Mouse (Mus musculus) CH12.LX (cell line): ENCODE results near the gene Becn1. TPM values are rescaled to one million over a fixed set of nuclear protein-coding genes. Genes with fewer than 3 reads are reported as not detected.

Experiments
- DNase-seq: peaks from one replicate; pipeline ENCODE4 v3.0.0-alpha.2; 2013; ENCODE audit errors: extremely low read depth
- H3K27ac ChIP-seq: 2 replicates; pipeline ENCODE4 v1.5.1; 2012; ENCODE audit warnings: low read depth, mild to moderate bottlenecking, control low read depth, moderate library complexity; ENCODE audit not compliant: insufficient read depth
- H3K27me3 ChIP-seq: replicated peaks from 2 replicates; pipeline ENCODE3; 2012; ENCODE audit warnings: inconsistent platforms
- H3K36me3 ChIP-seq, 2 experiments: replicated peaks in 1 of 2; 2 replicates each; pipeline versions ENCODE3 to v1.6.1; 2012; ENCODE audit warnings: inconsistent platforms in 1 of 2, low read length in 1 of 2, mild to moderate bottlenecking in 1 of 2, mixed read lengths in 1 of 2, moderate library complexity in 1 of 2; ENCODE audit not compliant: control insufficient read depth in 1 of 2, insufficient read depth in 1 of 2
- H3K4me1 ChIP-seq, 2 experiments: 2 replicates each; pipeline ENCODE4 v1.6.1; 2012; ENCODE audit warnings: inconsistent platforms in 1 of 2, moderate library complexity in 1 of 2; ENCODE audit not compliant: insufficient read depth in 2 of 2, control insufficient read depth in 1 of 2
- H3K4me2 ChIP-seq: 2 replicates; pipeline ENCODE4 v1.6.1; 2012; ENCODE audit warnings: low read depth, mild to moderate bottlenecking, control low read depth; ENCODE audit not compliant: poor library complexity, insufficient read depth, severe bottlenecking
- H3K4me3 ChIP-seq, 3 experiments: fragments of 150-350 bp in 1 of 3; sonication (generic) in 1 of 3; replicated peaks in 1 of 3; 2 replicates each; pipeline versions ENCODE3 to v1.5.1; 2011 to 2012; ENCODE audit warnings: low read depth in 2 of 3, low read length in 2 of 3, mild to moderate bottlenecking in 2 of 3, moderate library complexity in 2 of 3, control low read depth in 1 of 3, improper control_type of control experiment in 1 of 3, inconsistent platforms in 1 of 3, mixed read lengths in 1 of 3; ENCODE audit not compliant: poor library complexity in 1 of 3
- H3K79me2 ChIP-seq: replicated peaks from 2 replicates; pipeline ENCODE4 v1.6.1; 2012; ENCODE audit warnings: mild to moderate bottlenecking, moderate library complexity; ENCODE audit not compliant: control insufficient read depth, poor library complexity, insufficient read depth, severe bottlenecking; ENCODE audit errors: extremely low read depth
- H3K9ac ChIP-seq: 2 replicates; pipeline ENCODE4 v1.6.1; 2012; ENCODE audit warnings: low read depth, mild to moderate bottlenecking, control low read depth, moderate library complexity; ENCODE audit not compliant: insufficient read depth
- H3K9me3 ChIP-seq: replicated peaks from 2 replicates; pipeline ENCODE3; 2012; ENCODE audit warnings: low read length, inconsistent platforms, mixed read lengths
- BHLHE40 ChIP-seq: IDR thresholded peaks from 2 replicates; pipeline ENCODE4 v1.6.1; 2011; ENCODE audit warnings: mild to moderate bottlenecking, low read depth, low read length, improper control_type of control experiment
- CHD1 ChIP-seq: IDR thresholded peaks from 2 replicates; pipeline ENCODE4 v1.6.1; 2012; ENCODE audit warnings: low read depth, low read length, improper control_type of control experiment, inconsistent platforms
- CTCF ChIP-seq, 2 experiments: IDR thresholded peaks in 1 of 2; conservative IDR thresholded peaks in 1 of 2; 2 replicates each; pipeline ENCODE4 v1.5.1; 2011 to 2012; ENCODE audit warnings: low read depth in 2 of 2, low read length in 2 of 2, improper control_type of control experiment in 1 of 2, inconsistent platforms in 1 of 2, mild to moderate bottlenecking in 1 of 2, moderate library complexity in 1 of 2
- ELF1 ChIP-seq: IDR thresholded peaks from 2 replicates; pipeline ENCODE4 v1.6.1; 2014; ENCODE audit warnings: low read depth, mild to moderate bottlenecking, inconsistent platforms, low read length, improper control_type of control experiment
- EP300 ChIP-seq: IDR thresholded peaks from 2 replicates; pipeline ENCODE4 v1.6.1; 2011; ENCODE audit warnings: low read length, improper control_type of control experiment
- HCFC1 ChIP-seq: IDR thresholded peaks from 2 replicates; pipeline ENCODE4 v1.6.1; 2012; ENCODE audit warnings: low read depth, mild to moderate bottlenecking, inconsistent platforms, low read length, improper control_type of control experiment
- IRF4 ChIP-seq: IDR thresholded peaks from 2 replicates; pipeline ENCODE4 v1.6.1; 2014; ENCODE audit warnings: low read depth, mild to moderate bottlenecking, inconsistent platforms, low read length, improper control_type of control experiment
- JUN ChIP-seq: IDR thresholded peaks from 2 replicates; pipeline ENCODE4 v1.6.1; 2011; ENCODE audit warnings: low read depth, mild to moderate bottlenecking, low read length, improper control_type of control experiment, moderate library complexity; ENCODE audit not compliant: insufficient read depth
- JUND ChIP-seq: conservative IDR thresholded peaks from 2 replicates; pipeline ENCODE4 v1.6.1; 2011; ENCODE audit warnings: low read depth, low read length, improper control_type of control experiment
- KAT2A ChIP-seq: IDR thresholded peaks from 2 replicates; pipeline ENCODE4 v1.6.1; 2012; ENCODE audit warnings: low read length, improper control_type of control experiment, inconsistent platforms; ENCODE audit not compliant: insufficient replicate concordance
- MAFK ChIP-seq: IDR thresholded peaks from 2 replicates; pipeline ENCODE4 v1.6.1; 2011; ENCODE audit warnings: low read length, improper control_type of control experiment; ENCODE audit not compliant: insufficient replicate concordance
- MAX ChIP-seq: IDR thresholded peaks from 2 replicates; pipeline ENCODE4 v1.6.1; 2011; ENCODE audit warnings: low read length, improper control_type of control experiment
- MAZ ChIP-seq: IDR thresholded peaks from 2 replicates; pipeline ENCODE4 v1.6.1; 2012; ENCODE audit warnings: low read depth, mild to moderate bottlenecking, inconsistent platforms, low read length, improper control_type of control experiment, moderate library complexity
- MEF2A ChIP-seq: IDR thresholded peaks from 2 replicates; pipeline ENCODE4 v1.6.1; 2014; ENCODE audit warnings: low read depth, mild to moderate bottlenecking, inconsistent platforms, low read length, improper control_type of control experiment, borderline replicate concordance
- NELFE ChIP-seq: IDR thresholded peaks from 2 replicates; pipeline ENCODE4 v1.6.1; 2011; ENCODE audit warnings: low read depth, low read length, improper control_type of control experiment
- NRF1 ChIP-seq: IDR thresholded peaks from 2 replicates; pipeline ENCODE4 v1.6.1; 2014; ENCODE audit warnings: low read depth, mild to moderate bottlenecking, inconsistent platforms, low read length, improper control_type of control experiment, moderate library complexity
- PAX5 ChIP-seq: IDR thresholded peaks from 2 replicates; pipeline ENCODE4 v1.6.1; 2012; ENCODE audit warnings: low read length, inconsistent platforms, mixed read lengths
- RCOR1 ChIP-seq: conservative IDR thresholded peaks from 2 replicates; pipeline ENCODE4 v1.6.1; 2012; ENCODE audit warnings: low read depth, mild to moderate bottlenecking, inconsistent platforms, low read length, improper control_type of control experiment
- SMC3 ChIP-seq: IDR thresholded peaks from 2 replicates; pipeline ENCODE4 v1.6.1; 2011; ENCODE audit warnings: low read depth, low read length, improper control_type of control experiment
- TBP ChIP-seq: conservative IDR thresholded peaks from 2 replicates; pipeline ENCODE4 v1.6.1; 2011; ENCODE audit warnings: low read depth, low read length, improper control_type of control experiment
- UBTF ChIP-seq: IDR thresholded peaks from 2 replicates; pipeline ENCODE4 v1.6.1; 2012; ENCODE audit warnings: low read depth, mild to moderate bottlenecking, inconsistent platforms, low read length, improper control_type of control experiment, moderate library complexity
- USF1 ChIP-seq: IDR thresholded peaks from 2 replicates; pipeline ENCODE4 v1.6.1; 2014; ENCODE audit warnings: low read depth, mild to moderate bottlenecking, inconsistent platforms, low read length, improper control_type of control experiment
- USF2 ChIP-seq: conservative IDR thresholded peaks from 2 replicates; pipeline ENCODE4 v1.6.1; 2011; ENCODE audit warnings: low read depth, low read length, improper control_type of control experiment
- ZKSCAN1 ChIP-seq: IDR thresholded peaks from 2 replicates; pipeline ENCODE4 v1.6.1; 2012; ENCODE audit warnings: low read depth, inconsistent platforms, low read length, improper control_type of control experiment, borderline replicate concordance
- dilution Hi-C: fragments of 300-500 bp; cut with MboI; formaldehyde crosslinking; loops from 2 replicates; pipeline ENCODE4 v1.14.3; 2020; ENCODE audit warnings: low sequenced_read_pairs; ENCODE audit not compliant: extremely low pct_unique_long_range_greater_than_20kb, extremely low pct_ligation_motif_present
- in situ Hi-C: fragments of 300-500 bp; cut with MboI; formaldehyde crosslinking; loops from 3 replicates; pipeline ENCODE4 v1.14.3; 2019; ENCODE audit warnings: low sequenced_read_pairs, low pct_ligation_motif_present, low pct_unique_long_range_greater_than_20kb, mixed read lengths
- polyA plus RNA-seq: library from polyadenylated mRNA; unstranded; fragments of >175 nt; gene quantifications from 2 replicates; pipeline ENCODE4 v1.2.1, GENCODE M21; 2012; ENCODE audit warnings: low read depth; ENCODE audit not compliant: insufficient read length
- total RNA-seq, 2 experiments: library from RNA; depleted of rRNA; stranded (reverse); fragments of 300-350 nt in 1 of 2; fragments of >200 nt in 1 of 2; gene quantifications; 2 replicates each; pipeline ENCODE4 v1.2.3; 2012 to 2014

Becn1 gene
- total and polyA plus RNA-seq, 3 experiments: 177 to 280 (median 224) TPM

- TF ChIP-seq RCOR1 (peak; percentile 80; the same call in 1 of the 2 replicates), HCFC1 (peak; percentile 95), PAX5 (no peak), SMC3 (peak; percentile 9; the same call in 1 of the 2 replicates), KAT2A (peak; percentile 92; the same call in 1 of the 2 replicates), USF1 (no peak; the same call in 1 of the 2 replicates), ELF1 (peak; percentile 99), EP300 (no peak), CTCF (conservative IDR thresholded peaks at IDR 0.05 in 1 of 2, IDR thresholded peaks at IDR 0.05 in 1 of 2; ENCODE audit: low read depth in 2 of 2, low read length in 2 of 2) (peak in 1 of 2 experiments; percentile 16; a peak in 1 of 4 replicates), UBTF (peak; percentile 72), NRF1 (peak; percentile 54), ZKSCAN1 (no peak), MAX (peak; percentile 65; the same call in 1 of the 2 replicates), CHD1 (no peak), MAFK (peak; percentile 46; the same call in 1 of the 2 replicates), MAZ (peak; percentile 83; the same call in 1 of the 2 replicates)
Observed at GRCm38 (mm10) chr11:101253613-101254389, 48.3 kb downstream of the Becn1 start, which contains the start of gene Vps25 (continued).

- Histone ChIP-seq H3K27me3 (peaks cover 13% of the 10 kb centered on the region), H3K9me3 (no peaks in the 10 kb centered on the region), H3K4me3 (peak overlapping the region; percentile 80 to 95 (median 95)), H3K79me2 (peaks cover 12% of the 10 kb centered on the region), H3K9ac (peak overlapping the region; percentile 77), H3K4me1 (peaks cover 0 to 23% of the 10 kb centered on the region in 2 experiments; a peak in 2 of 4 replicates), H3K36me3 (peaks cover 11 to 21% of the 10 kb centered on the region in 2 experiments), H3K4me2 (peak overlapping the region; percentile 99), H3K27ac (peak overlapping the region; percentile 46; the same call in 1 of the 2 replicates)
- peak; percentile 64 for DNase-seq
- in situ Hi-C loops (loop anchor here (5.0 kb wide), 1 partner anchor 36 kb away; no protein-coding TSS in a partner anchor), dilution Hi-C loops (no loop called here)
- TF ChIP-seq EP300 (peak; percentile 80), TBP (no peak; the same call in 1 of the 2 replicates), USF2 (no peak), BHLHE40 (peak; percentile 23; the same call in 1 of the 2 replicates), JUN (peak; percentile 49; the same call in 1 of the 2 replicates), NELFE (no peak), IRF4 (peak; percentile 92), HCFC1 (no peak), MEF2A (0 out of 2 replicates have a peak, but pooled peaks have one; percentile 9), JUND (peak; percentile 78; the same call in 1 of the 2 replicates)
- TF ChIP-seq, all 38 proteins: peak for 6
Observed at GRCm38 (mm10) chr11:101252941-101253340, 49.1 kb downstream of the Becn1 start.
